In the genomic region with DNA sequence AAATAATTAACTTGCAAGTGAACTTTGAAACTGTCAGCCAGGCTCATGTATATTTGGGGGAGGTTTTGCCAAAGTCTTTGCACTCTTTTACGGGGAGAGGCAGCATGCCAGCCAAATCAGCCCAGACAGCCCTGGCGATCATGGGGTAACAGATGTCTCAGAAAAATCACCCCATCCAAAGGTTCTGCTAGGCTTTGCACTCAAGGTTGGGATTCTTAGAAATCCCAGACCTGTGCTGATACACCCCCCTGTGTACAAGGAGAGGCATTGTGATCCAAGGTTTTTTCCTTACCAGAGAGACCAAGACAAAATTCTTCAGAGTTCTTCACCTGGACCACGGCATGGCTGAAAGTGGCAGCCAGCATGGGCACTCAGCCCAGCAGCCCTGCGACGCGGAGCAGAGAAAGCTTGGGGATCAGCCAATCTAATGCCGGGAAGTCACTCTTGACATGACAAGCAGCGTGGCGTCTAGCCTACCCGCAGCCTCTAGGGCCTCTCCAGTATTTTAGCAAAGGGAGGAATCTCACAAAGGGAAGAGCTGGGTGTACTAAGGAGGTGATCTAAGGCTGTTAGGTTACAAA, we compare ENCODE assay signal across 9 mouse cellular contexts. TPM values are rescaled to one million over a fixed set of nuclear protein-coding genes. Genes with fewer than 3 reads are reported as not detected.
DNase-seq lines count a peak whose midpoint lies in the region; ATAC-seq lines count a peak whose summit lies in the region.
"Had no signal": no experiment of that assay in that cellular context is flagged by ENCODE, and none has a peak within 500 bp of the region (broad histone marks: within the 10 kb centered on the region; RNA-seq: fewer than 3 reads in every experiment).

No protein-coding gene starts in this region.

- no peaks in the 10 kb centered on the region for H3K9me3 ChIP-seq in heart, embryonic 12.5 days (replicated peaks)
- H3K9me3 ChIP-seq in neural tube, embryonic 14.5 days (ENCODE audit: control insufficient read depth, low read length), result no peaks in the 10 kb centered on the region

- 34% methylated on average over 10 of the region's 10 CpGs for WGBS in heart, embryonic 12.5 days
- 51% methylated on average over 10 of the region's 10 CpGs for WGBS in neural tube, embryonic 14.5 days

- H3K4me1 ChIP-seq in heart, embryonic 12.5 days (replicated peaks), result peaks cover 26% of the 10 kb centered on the region
- peaks cover 5% of the 10 kb centered on the region for H3K4me1 ChIP-seq in neural tube, embryonic 14.5 days (ENCODE audit: control insufficient read depth, insufficient read depth, low read length)

- no peaks in the 10 kb centered on the region for H3K27me3 ChIP-seq in heart, embryonic 12.5 days (replicated peaks)
- no peaks in the 10 kb centered on the region for H3K27me3 ChIP-seq in neural tube, embryonic 14.5 days (ENCODE audit: control insufficient read depth, insufficient read depth, low read length)

- H3K36me3 ChIP-seq in heart, embryonic 12.5 days, result no peaks in the 10 kb centered on the region
- no peaks in the 10 kb centered on the region for H3K36me3 ChIP-seq in neural tube, embryonic 14.5 days (ENCODE audit: control insufficient read depth, insufficient read depth, low read length)

- H3K9ac ChIP-seq in heart, embryonic 12.5 days, result no peak overlapping the region
- H3K9ac ChIP-seq in neural tube, embryonic 14.5 days (replicated peaks; ENCODE audit: low read depth, low read length), result no peak overlapping the region

- peak overlapping the region; percentile 1; the same call in 1 of the 2 replicates for H3K4me2 ChIP-seq in heart, embryonic 12.5 days
- no peak overlapping the region for H3K4me2 ChIP-seq in neural tube, embryonic 14.5 days (ENCODE audit: low read depth, low read length)

- H3K4me3 ChIP-seq in heart, embryonic 12.5 days, result no peak overlapping the region
- no peak overlapping the region for H3K4me3 ChIP-seq in neural tube, embryonic 14.5 days (ENCODE audit: low read depth, low read length)

- ATAC-seq in heart, embryonic 12.5 days (ENCODE audit: insufficient number of reproducible peaks, low FRiP score), result no peak
- 0 out of 2 replicates have a peak, but pooled peaks have one; percentile 9 for ATAC-seq in neural tube, embryonic 14.5 days (ENCODE audit: low read depth)

- DNase-seq in heart, adult 18-20 months, result no peak
- DNase-seq in neural tube, embryonic 10.5 days (ENCODE audit: extremely low spot score, low spot score), result no peak
- peak; percentile 27 to 38 for DNase-seq in heart, postnatal 14 days
- no peak for DNase-seq in spleen, postnatal 10 days (ENCODE audit: low spot score in 2 of 2)
- no peak for DNase-seq in right cerebral cortex, adult 2 months (ENCODE audit: low spot score in 2 of 2)
- no peak for DNase-seq in layer of hippocampus, adult 8-10 months (ENCODE audit: low spot score in 2 of 2)
- DNase-seq: lung, postnatal 4 days had no signal

- H3K27ac ChIP-seq in heart, embryonic 12.5 days (ENCODE audit: poor library complexity, severe bottlenecking), result no peak overlapping the region
- H3K27ac ChIP-seq in neural tube, embryonic 14.5 days (ENCODE audit: low read depth, low read length), result no peak overlapping the region

- intact Hi-C loops in heart, postnatal 14 days (cut with DNase I), result no loop called here

RNA-seq across cellular contexts. Expression of a gene that starts 7.5 kb away (rescaled TPM):
- 46.6 and 46.8 TPM in 2 replicates for polyA plus RNA-seq in heart, embryonic 12.5 days (2016; fragmentation: Nextera tagmentation; extraction: Ambion mirVana)
- 10 to 100 TPM; 10.5 to 10.6 TPM for total RNA-seq in heart, adult 18-20 months (2021)
- polyA plus RNA-seq in neural tube, embryonic 14.5 days (2014; fragmentation: Nextera tagmentation; extraction: Ambion mirVana), result 58.8 and 66.4 TPM in 2 replicates
- 10 to 100 TPM; 14.9 to 16.8 TPM for total RNA-seq in heart, postnatal 14 days (2021)
- 10 to 100 TPM; 16.4 to 17.7 (median 16.9) TPM for total RNA-seq in layer of hippocampus, adult 8-10 months (2022)

Comparison
In these comparisons a context has a peak if more than half of its experiments do, and no peak if none do; other contexts are left out.
1. DNase-seq: peak in heart, postnatal 14 days (2 of 2); none in heart, adult 18-20 months (0 of 2), neural tube, embryonic 10.5 days (single experiment), spleen, postnatal 10 days (0 of 2), right cerebral cortex, adult 2 months (0 of 2) and layer of hippocampus, adult 8-10 months (0 of 2).